In the genomic region with DNA sequence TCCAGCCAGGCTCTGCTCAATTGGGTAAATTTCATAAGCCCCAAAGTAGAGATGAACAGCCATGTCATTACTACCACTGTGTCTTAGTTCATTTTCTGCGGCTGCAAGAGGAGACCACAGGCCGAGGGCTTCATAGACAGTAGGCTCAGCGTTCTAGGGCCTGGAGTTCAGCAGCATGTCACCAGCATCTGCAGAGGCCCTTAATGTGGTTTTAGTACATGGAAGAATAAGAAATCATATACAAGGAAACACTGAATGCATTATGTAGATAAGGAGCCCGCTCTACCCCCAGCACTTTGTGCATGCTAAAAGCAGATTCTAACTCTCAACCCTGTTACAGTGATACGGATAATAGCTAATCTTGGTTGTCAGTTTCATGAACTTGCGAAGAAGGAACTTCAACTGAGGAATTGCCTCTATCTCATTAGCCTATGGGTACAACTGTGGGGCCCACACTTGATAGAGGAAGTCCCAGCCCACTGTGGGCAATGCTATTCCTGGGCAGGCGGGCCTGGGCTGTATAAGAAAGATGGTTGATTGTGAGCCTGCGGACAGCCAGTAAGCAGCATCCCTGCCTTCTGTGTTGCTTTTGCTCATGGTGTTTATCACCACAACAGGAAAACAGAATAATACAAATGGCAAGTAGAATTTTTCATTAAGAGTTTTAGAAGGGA, we compare ENCODE assay signal across 9 mouse cellular contexts.
A peak's percentile ranks its signal among the peaks of the same experiment; 100 is the strongest.
DNase-seq lines count a peak whose midpoint lies in the region; ATAC-seq and TF ChIP-seq lines count a peak whose summit lies in the region.
"Had no signal": no experiment of that assay in that cellular context is flagged by ENCODE, and none has a peak within 500 bp of the region (broad histone marks: within the 10 kb centered on the region; RNA-seq: fewer than 3 reads in every experiment).

No protein-coding gene starts in this region.

- DNase-seq in lung, postnatal 0 days (ENCODE audit: low spot score) = no peak
- DNase-seq in lung, adult 2 months = no peak
- no peak for DNase-seq in hindbrain, embryonic 10.5 days (ENCODE audit: low spot score)
- DNase-seq in frontal cortex, postnatal 14 days (ENCODE audit: low spot score in 2 of 2) = no peak
- DNase-seq in layer of hippocampus, postnatal 10 days (ENCODE audit: low spot score in 2 of 2) = no peak
- DNase-seq in kidney, adult 9 months = no peak
- DNase-seq: cerebellum, adult 9-11 months had no signal

- no peak for TF ChIP-seq CTCF in lung, postnatal 0 days (IDR thresholded peaks at IDR 0.05)
- no peak for TF ChIP-seq CTCF in lung, adult 2 months (IDR thresholded peaks at IDR 0.05; ENCODE audit: insufficient read depth, low read length)

- no peak overlapping the region for H3K4me3 ChIP-seq in lung, postnatal 0 days (ENCODE audit: low read depth, low read length)
- no peak overlapping the region for H3K4me3 ChIP-seq in lung, adult 2 months (replicated peaks; ENCODE audit: extremely low read depth, low read depth, low read length)
- H3K4me3 ChIP-seq in hindbrain, embryonic 10.5 days = no peak overlapping the region
- H3K4me3 ChIP-seq in liver, embryonic 15.5 days (replicated peaks) = no peak overlapping the region
- H3K4me3 ChIP-seq in stomach, embryonic 15.5 days (replicated peaks) = no peak overlapping the region

- H3K4me2 ChIP-seq in lung, postnatal 0 days (replicated peaks; ENCODE audit: low read depth, low read length) = 0 out of 2 replicates have a peak overlapping the region, but pooled peaks have one; percentile 14
- H3K4me2 ChIP-seq in liver, embryonic 15.5 days = no peak overlapping the region
- peak overlapping the region; percentile 33 for H3K4me2 ChIP-seq in stomach, embryonic 15.5 days

- TF ChIP-seq POLR2A in lung, adult 2 months (IDR thresholded peaks at IDR 0.05; ENCODE audit: borderline replicate concordance, extremely low read depth, low read depth, low read length) = no peak

- WGBS in lung, postnatal 0 days = 72% methylated on average over 8 of the region's 8 CpGs
- 73% methylated on average over 8 of the region's 8 CpGs for WGBS in lung, adult 2 months
- 88% methylated on average over 8 of the region's 8 CpGs for WGBS in hindbrain, embryonic 10.5 days
- 16% methylated on average over 8 of the region's 8 CpGs for WGBS in liver, embryonic 15.5 days (ENCODE audit: insufficient replicate concordance)
- WGBS in stomach, embryonic 15.5 days = 63% methylated on average over 8 of the region's 8 CpGs

- ATAC-seq in lung, postnatal 0 days = no peak
- peak; percentile 65 for ATAC-seq in liver, embryonic 15.5 days (ENCODE audit: insufficient read depth)
- ATAC-seq in stomach, embryonic 15.5 days (ENCODE audit: insufficient read depth, low FRiP score, low read depth) = 0 out of 2 replicates have a peak, but pooled peaks have one; percentile 39

- H3K9me3 ChIP-seq in lung, postnatal 0 days (ENCODE audit: low read length) = no peaks in the 10 kb centered on the region
- H3K9me3 ChIP-seq in hindbrain, embryonic 10.5 days = no peaks in the 10 kb centered on the region
- H3K9me3 ChIP-seq in liver, embryonic 15.5 days (replicated peaks) = no peaks in the 10 kb centered on the region
- H3K9me3 ChIP-seq in stomach, embryonic 15.5 days = no peaks in the 10 kb centered on the region

- H3K36me3 ChIP-seq in lung, postnatal 0 days (ENCODE audit: insufficient read depth, low read length) = no peaks in the 10 kb centered on the region
- H3K36me3 ChIP-seq in hindbrain, embryonic 10.5 days = 0 out of 2 replicates have a peak, but pooled peaks cover 6% of the 10 kb centered on the region
- H3K36me3 ChIP-seq in liver, embryonic 15.5 days (replicated peaks) = no peaks in the 10 kb centered on the region
- H3K36me3 ChIP-seq in stomach, embryonic 15.5 days = no peaks in the 10 kb centered on the region

- TF ChIP-seq EP300 in lung, postnatal 0 days (IDR thresholded peaks at IDR 0.05) = no peak

- H3K9ac ChIP-seq in lung, postnatal 0 days (replicated peaks; ENCODE audit: low read depth) = no peak overlapping the region
- H3K9ac ChIP-seq in liver, embryonic 15.5 days = no peak overlapping the region
- H3K9ac ChIP-seq in stomach, embryonic 15.5 days = no peak overlapping the region

- H3K27me3 ChIP-seq in lung, postnatal 0 days (replicated peaks; ENCODE audit: insufficient read depth, low read length) = no peaks in the 10 kb centered on the region
- no peaks in the 10 kb centered on the region for H3K27me3 ChIP-seq in hindbrain, embryonic 10.5 days (ENCODE audit: insufficient read depth, poor library complexity, severe bottlenecking)
- H3K27me3 ChIP-seq in liver, embryonic 15.5 days = no peaks in the 10 kb centered on the region
- H3K27me3 ChIP-seq in stomach, embryonic 15.5 days (replicated peaks) = no peaks in the 10 kb centered on the region

- H3K27ac ChIP-seq in lung, postnatal 0 days (ENCODE audit: low read length) = peak overlapping the region; percentile 60
- peak overlapping the region; percentile 76 for H3K27ac ChIP-seq in hindbrain, embryonic 10.5 days
- H3K27ac ChIP-seq in liver, embryonic 15.5 days (replicated peaks) = no peak overlapping the region
- peak overlapping the region; percentile 86 for H3K27ac ChIP-seq in stomach, embryonic 15.5 days

- peaks cover 4% of the 10 kb centered on the region; the same call in 1 of the 2 replicates for H3K4me1 ChIP-seq in lung, postnatal 0 days (ENCODE audit: insufficient read depth, low read depth, low read length)
- peaks cover 4% of the 10 kb centered on the region; the same call in 1 of the 2 replicates for H3K4me1 ChIP-seq in lung, adult 2 months (ENCODE audit: control insufficient read depth, insufficient read depth, low read length)
- H3K4me1 ChIP-seq in hindbrain, embryonic 10.5 days (replicated peaks) = peaks cover 68% of the 10 kb centered on the region
- peaks cover 11% of the 10 kb centered on the region; the same call in 1 of the 2 replicates for H3K4me1 ChIP-seq in liver, embryonic 15.5 days (replicated peaks)
- peaks cover 11% of the 10 kb centered on the region for H3K4me1 ChIP-seq in stomach, embryonic 15.5 days
